Mouse (Mus musculus): Measurements from ENCODE around the gene Snapc1.

Snapc1 gene

DNA sequence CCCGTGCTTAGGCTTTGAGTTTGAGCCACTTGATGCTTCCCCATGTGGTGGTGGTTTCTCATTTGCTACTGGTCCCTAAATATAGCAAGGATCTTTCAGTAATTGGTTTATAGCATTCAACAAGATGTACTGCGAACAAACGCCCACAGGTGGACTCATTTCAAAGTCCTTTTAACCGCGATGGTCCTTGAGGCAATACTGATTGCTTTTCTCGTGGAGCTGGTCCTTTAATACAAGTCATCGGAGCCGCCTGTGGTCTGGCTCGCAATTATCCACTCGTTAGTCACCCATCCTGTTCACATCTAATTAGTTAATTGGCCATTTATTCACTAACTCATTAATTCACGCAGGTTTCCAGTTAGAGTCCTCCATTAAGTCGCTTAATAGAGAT is 32.6 kb downstream of the Snapc1 start:
- no peak for DNase-seq

DNA sequence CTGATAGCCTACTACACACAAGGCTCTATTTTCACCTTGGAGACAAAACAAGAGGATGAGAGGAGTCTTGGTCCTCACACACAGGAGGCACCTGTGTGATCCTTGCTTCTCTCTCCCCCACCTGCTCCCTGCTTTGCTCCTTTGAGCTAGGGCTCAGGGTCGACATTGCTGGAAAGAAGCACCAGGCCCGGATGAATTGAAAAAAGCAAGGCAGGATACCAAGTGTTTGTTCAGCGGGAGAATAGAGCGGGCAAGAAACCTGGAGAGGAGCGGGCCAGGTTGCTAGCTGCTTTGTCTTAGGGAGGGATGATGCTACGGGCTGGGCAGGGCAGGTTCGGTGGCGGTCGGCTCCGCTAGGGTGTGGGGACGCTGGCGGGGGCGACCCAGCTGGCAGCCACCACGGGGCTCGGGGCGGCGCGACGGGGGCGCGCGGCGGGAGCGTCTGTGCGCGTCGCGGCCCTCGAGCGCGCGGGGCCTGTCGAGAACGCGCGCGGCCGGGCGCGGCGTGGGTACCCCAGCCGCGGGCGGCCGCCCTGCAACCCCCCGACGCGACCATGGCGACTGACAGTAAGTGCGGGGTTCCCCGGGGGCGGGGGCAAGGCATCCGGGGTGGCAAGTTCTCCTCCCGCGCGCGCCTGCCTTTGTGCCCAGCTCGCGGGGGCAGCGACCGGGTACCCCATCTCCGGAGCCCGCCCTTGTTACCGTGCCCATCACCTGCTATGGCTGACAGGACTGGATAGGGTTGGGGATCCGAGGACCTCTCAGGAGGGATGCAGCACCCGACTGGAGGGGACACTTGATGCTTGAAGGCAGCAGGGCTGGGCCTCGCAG is 33.2 kb downstream of the Snapc1 start, which contains the start of gene Syt16:
Gene Syt16, plus strand, starts transcription at position 365 of the 831 bp plus-strand sequence.
- DNase-seq, result peak; percentile 68

DNA sequence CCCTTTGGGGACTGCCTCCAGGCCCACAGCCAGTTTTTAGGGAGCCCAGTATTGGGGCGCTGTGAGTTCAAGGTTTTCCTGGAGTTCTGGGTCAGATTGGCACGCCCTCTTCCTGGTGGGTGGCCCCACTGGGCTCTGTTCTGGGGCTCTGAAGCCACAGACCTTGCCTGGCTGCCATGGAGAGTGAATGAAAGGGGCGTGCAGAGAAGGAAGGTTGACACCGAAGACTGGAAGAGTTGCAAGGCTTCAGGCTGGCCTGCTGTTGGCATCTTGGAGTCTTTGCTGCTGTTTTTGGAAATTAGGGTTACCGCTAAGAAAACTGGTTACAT is 33.8 kb downstream of the Snapc1 start:
- no peak for DNase-seq

DNA sequence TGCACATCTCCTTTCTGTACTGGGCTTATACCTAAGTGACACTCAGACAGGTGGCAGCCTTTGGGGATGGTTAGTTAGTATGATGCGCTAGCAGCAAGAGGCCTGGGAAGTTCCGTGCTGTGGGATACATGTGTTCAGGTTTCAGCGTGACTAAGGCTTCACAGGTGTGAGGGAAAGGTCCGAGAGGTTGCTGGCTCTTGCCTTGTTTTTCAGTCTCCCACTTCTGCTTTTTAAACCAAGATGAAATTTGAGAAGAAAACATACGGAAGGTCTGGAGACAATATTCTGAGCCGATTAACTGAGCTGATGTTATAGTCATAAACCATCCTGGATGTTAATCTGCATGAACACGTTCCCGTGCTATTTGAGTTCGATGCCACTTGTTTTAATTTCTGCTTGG is 38.2 kb downstream of the Snapc1 start:
- no peak for DNase-seq

DNA sequence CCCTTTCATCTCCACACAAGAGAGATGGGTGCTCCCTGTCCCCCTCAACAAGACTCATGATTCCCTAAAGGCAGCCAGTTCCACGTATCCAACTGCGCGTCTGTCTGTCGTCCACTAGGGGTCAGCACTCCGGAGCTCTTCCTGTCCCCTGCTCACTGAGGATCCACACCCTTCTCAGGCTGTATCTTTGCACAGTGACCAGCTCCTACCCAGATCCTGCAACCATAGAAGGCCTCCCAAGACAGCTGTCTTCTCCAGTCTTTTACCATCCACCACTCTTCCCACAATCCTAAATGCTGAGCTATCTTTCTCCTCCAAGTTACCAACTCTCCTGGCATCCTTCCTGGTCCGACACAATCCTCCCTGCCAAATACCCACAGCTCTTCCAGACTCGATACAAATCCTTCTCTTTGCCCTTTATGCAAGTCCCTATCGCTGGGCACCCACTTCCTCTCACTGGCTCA is 45.2 kb downstream of the Snapc1 start:
- DNase-seq, result peak; percentile 25

DNA sequence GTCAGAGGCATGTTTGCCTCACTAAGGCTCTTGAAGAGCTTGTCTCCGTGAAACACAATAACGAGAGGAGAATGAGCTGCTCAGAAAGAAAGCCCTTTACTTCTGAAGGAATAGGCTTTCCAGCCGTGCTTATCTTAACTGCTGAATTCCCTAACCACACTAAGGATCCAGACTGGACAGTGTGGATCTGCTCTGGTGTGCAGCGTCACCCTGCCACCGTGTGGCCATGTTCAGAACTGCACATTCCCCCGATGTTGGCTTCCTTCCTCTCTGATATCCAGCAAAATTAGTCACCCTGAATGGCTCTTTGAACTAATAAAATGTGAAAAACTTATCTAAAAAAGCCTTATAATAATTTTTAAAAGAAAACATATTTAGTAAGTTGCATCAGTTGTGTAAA is 49.5 kb downstream of the Snapc1 start:
- DNase-seq, result peak; percentile 84

DNA sequence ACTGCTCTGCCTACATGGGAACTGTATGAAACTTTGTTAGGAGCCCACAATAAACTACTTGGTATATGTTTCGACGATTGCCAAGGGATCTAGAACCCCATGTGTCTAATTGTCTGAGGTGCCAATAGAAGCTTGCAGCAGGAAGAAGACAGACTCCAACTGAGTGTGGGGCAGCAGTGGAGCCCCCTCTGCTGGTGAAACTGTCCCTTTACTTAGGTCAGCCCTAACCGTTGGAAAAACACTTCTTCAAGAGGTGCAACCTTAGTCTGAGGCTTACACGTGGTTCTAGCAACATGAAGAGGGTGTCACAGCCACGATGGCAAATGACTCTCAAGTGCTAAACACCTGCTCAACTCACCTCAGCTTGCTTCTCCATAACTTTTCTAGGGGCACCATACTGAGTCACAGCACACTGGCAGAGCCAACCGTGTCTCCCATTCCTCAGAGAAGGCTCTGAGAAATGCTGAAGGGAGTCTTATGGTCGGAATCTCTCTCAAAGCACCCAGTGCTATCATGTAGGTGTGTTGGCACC is 50.5 kb downstream of the Snapc1 start:
- DNase-seq, result peak; percentile 44

DNA sequence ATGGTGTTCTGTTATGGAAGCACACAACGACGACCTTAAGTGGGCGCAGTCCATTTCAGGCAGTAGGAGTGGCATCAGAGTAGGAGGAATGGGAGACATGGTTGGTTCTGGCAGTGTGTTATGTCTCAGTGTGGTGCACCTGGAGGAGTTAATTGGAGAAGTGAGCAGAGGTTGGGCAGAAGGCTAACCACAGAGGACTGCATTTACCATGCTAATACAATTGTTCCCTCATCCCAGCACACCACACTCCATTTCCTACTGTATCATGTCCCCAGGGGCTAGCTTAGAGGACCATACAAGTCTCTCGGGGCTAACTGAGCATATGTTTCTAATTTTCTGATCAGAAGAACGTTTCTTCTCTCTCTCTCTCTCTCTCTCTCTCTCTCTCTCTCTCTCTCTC is 51.2 kb downstream of the Snapc1 start:
- DNase-seq, result no peak

DNA sequence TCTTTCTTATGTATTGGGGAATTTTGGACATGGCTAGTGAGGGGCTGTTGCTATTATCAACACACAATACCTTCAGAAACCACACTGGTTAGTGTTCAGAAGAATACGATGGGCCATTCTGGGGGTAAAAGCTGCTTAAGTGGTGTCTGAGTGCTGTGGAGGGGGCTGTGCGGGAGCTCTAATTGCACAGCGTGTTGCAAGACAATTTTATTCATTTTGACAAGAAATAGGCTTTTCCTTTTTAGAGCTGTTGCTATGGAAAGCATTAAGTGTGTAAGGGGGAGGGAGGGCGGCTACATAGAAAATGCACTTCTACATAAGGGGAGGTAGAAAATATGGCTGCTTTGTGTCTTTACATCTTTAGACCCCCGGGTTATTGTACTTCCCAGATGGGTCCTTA is 59.0 kb downstream of the Snapc1 start:
- DNase-seq, result no peak

DNA sequence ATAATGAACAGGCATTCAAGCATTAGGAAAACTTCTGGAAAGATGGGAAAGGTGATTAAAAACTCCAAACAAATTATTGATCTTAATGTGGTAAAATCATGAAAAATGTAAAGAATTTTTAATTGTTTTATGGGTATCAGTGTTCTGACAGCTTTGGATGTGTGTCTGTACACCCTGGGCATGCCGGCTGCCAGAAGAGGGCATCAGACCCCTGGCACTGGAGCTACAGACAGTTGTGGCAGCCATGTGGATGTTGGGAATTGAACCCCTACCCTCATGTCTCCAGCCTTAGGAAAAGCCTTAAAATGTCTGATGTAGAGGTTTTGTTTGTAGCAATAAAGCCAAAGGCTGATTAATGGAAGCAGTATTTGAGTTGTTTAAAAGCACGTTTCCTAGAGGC is 60.6 kb downstream of the Snapc1 start:
- DNase-seq, result no peak

All from right cerebral cortex, postnatal 14 days (tissue).